Mouse (Mus musculus) myocyte (in vitro differentiated cells): ENCODE measurements around the gene Fam19a5.

Experiments
- E2F4 ChIP-seq: IDR thresholded peaks from one replicate; pipeline ENCODE4 v1.6.1; 2011; ENCODE audit warnings: mild to moderate bottlenecking, control low read depth, moderate library complexity; ENCODE audit not compliant: insufficient read depth
- MAX ChIP-seq: IDR thresholded peaks from one replicate; pipeline ENCODE4 v1.6.1; 2011; ENCODE audit warnings: low read depth, mild to moderate bottlenecking, control low read depth
- MYOD1 ChIP-seq, 3 experiments: IDR thresholded peaks; one replicate each; pipeline ENCODE4 v1.6.1; 2011; ENCODE audit warnings: control low read depth in 2 of 3, low read depth in 2 of 3, mild to moderate bottlenecking in 2 of 3, moderate library complexity in 1 of 3; ENCODE audit not compliant: insufficient read length in 2 of 3, control insufficient read depth in 1 of 3
- MYOG ChIP-seq, 3 experiments: IDR thresholded peaks; one replicate each; pipeline ENCODE4 v1.6.1; 2011; ENCODE audit warnings: control low read depth in 2 of 3, low read depth in 2 of 3, mild to moderate bottlenecking in 2 of 3; ENCODE audit not compliant: insufficient read length in 2 of 3, control insufficient read depth in 1 of 3, insufficient read depth in 1 of 3
- POLR2A ChIP-seq: IDR thresholded peaks from one replicate; pipeline ENCODE4 v1.6.1; 2011; ENCODE audit warnings: low read depth, mild to moderate bottlenecking, control low read depth, moderate library complexity; ENCODE audit not compliant: insufficient read length
- REST ChIP-seq: IDR thresholded peaks from one replicate; pipeline ENCODE4 v1.6.1; 2011; ENCODE audit warnings: mild to moderate bottlenecking, control low read depth, moderate library complexity; ENCODE audit not compliant: insufficient read depth, insufficient read length
- USF1 ChIP-seq: IDR thresholded peaks from one replicate; pipeline ENCODE4 v1.6.1; 2011; ENCODE audit warnings: low read depth, mild to moderate bottlenecking, control low read depth, moderate library complexity

DNA sequence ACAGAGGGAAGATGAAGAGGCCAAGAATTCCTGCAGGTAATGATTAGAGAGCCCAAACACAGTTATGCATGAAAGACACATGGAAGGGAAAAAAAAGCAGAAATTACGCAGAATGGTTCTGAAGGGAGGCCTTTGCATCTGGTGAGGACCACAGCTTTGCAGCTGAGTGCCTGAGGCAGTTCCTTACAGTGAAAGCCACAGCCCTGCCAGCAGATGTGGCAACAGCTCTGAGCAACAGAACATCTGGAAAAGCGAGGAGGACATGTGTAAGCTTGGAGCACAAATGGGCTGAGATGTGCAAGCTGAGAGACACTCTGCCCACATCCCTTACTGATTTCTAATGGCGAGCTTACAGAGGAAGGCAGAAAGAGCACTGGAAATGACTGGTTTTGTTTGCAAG, 221.8 kb downstream of the Fam19a5 start:
- TF ChIP-seq POLR2A (no peak), USF1 (no peak), REST (no peak), E2F4 (no peak), MYOD1 (IDR thresholded peaks at IDR 0.05; ENCODE audit: control insufficient read depth in 1 of 3, insufficient read length in 2 of 3, low read depth in 2 of 3) (no peak), MAX (no peak), MYOG (IDR thresholded peaks at IDR 0.05; ENCODE audit: control insufficient read depth in 1 of 3, insufficient read depth in 1 of 3, insufficient read length in 2 of 3, low read depth in 2 of 3) (no peak)
